ENCODE assay signal across 16 mouse cellular contexts in the genomic region with DNA sequence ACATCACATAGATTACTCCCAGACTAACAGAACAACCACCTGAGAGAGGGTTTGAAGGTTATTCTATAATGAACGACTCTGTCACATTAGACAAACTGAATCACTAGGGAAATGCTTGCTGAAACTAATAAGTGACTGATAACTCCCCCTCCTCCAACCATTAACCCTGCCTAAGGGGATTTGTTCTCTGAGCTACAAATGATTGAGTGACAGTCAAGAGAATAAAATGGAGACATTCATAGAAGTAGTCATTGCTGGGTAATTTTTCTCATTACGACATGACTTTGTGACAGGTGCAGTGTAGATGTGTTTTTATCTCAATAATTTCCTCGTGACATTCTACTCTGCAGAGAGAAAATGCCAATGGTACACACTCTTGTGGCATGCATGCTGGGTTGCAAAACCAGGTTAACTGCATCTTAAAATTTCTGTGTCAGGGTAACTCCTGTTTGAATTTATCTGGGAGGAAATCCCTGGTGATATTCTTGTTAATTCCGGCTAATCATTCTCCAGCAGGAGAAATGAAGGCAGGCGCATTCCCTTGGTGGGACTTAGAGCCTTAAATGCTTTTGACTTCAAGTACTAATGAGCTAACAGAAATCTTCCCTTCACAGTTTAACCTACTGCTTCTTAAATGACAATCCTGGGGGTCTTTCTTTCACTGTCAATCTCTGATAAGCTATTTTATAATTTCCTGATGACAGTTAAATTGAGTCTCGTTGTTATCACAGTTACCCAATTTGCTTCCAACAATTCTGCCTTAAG.
DNase-seq lines count a peak whose midpoint lies in the region; ATAC-seq lines count a peak whose summit lies in the region.
"Had no signal": no experiment of that assay in that cellular context is flagged by ENCODE, and none has a peak within 500 bp of the region (broad histone marks: within the 10 kb centered on the region; RNA-seq: fewer than 3 reads in every experiment).

No protein-coding gene starts in this region.

- H3K4me1 ChIP-seq in kidney, embryonic 15.5 days: peaks cover 9% of the 10 kb centered on the region; the same call in 1 of the 2 replicates
- H3K4me1 ChIP-seq in forebrain, embryonic 16.5 days (replicated peaks; ENCODE audit: control insufficient read depth, insufficient read depth, low read length): peaks cover 11% of the 10 kb centered on the region
- peaks cover 15% of the 10 kb centered on the region for H3K4me1 ChIP-seq in hindbrain, embryonic 15.5 days (replicated peaks)
- peaks cover 15% of the 10 kb centered on the region for H3K4me1 ChIP-seq in neural tube, embryonic 15.5 days
- peaks cover 4% of the 10 kb centered on the region for H3K4me1 ChIP-seq in limb, embryonic 10.5 days

- H3K4me2 ChIP-seq in kidney, embryonic 15.5 days: no peak overlapping the region
- H3K4me2 ChIP-seq in forebrain, embryonic 16.5 days (ENCODE audit: low read length): no peak overlapping the region
- no peak overlapping the region for H3K4me2 ChIP-seq in hindbrain, embryonic 15.5 days
- H3K4me2 ChIP-seq in neural tube, embryonic 15.5 days: no peak overlapping the region
- H3K4me2 ChIP-seq: heart, embryonic 11.5 days; liver, embryonic 11.5 days; lung, embryonic 15.5 days had no signal

- no peak overlapping the region for H3K27ac ChIP-seq in kidney, embryonic 15.5 days
- no peak overlapping the region for H3K27ac ChIP-seq in forebrain, embryonic 16.5 days (ENCODE audit: low read length)
- H3K27ac ChIP-seq in hindbrain, embryonic 15.5 days (replicated peaks): no peak overlapping the region; the same call in 1 of the 2 replicates
- no peak overlapping the region; the same call in 1 of the 2 replicates for H3K27ac ChIP-seq in neural tube, embryonic 15.5 days (replicated peaks)
- no peak overlapping the region for H3K27ac ChIP-seq in limb, embryonic 10.5 days
- H3K27ac ChIP-seq: lung, embryonic 15.5 days had no signal

- ATAC-seq in kidney, embryonic 15.5 days (replicated peaks; ENCODE audit: low FRiP score): peak; percentile 85
- peak; percentile 54 for ATAC-seq in forebrain, embryonic 16.5 days
- peak; percentile 51 for ATAC-seq in hindbrain, embryonic 15.5 days (ENCODE audit: low FRiP score, low read depth)
- ATAC-seq in neural tube, embryonic 15.5 days (ENCODE audit: low FRiP score): peak; percentile 37; the same call in 1 of the 2 replicates

- no peaks in the 10 kb centered on the region for H3K36me3 ChIP-seq in kidney, embryonic 15.5 days
- H3K36me3 ChIP-seq in forebrain, embryonic 16.5 days (ENCODE audit: control insufficient read depth, insufficient read depth): no peaks in the 10 kb centered on the region
- H3K36me3 ChIP-seq in hindbrain, embryonic 15.5 days: no peaks in the 10 kb centered on the region
- no peaks in the 10 kb centered on the region for H3K36me3 ChIP-seq in neural tube, embryonic 15.5 days
- H3K36me3 ChIP-seq in limb, embryonic 10.5 days: no peaks in the 10 kb centered on the region
- H3K36me3 ChIP-seq: G1E; lung, embryonic 15.5 days had no signal

- H3K4me3 ChIP-seq in kidney, embryonic 15.5 days (replicated peaks): no peak overlapping the region
- H3K4me3 ChIP-seq in forebrain, embryonic 16.5 days (replicated peaks; ENCODE audit: low read length): no peak overlapping the region
- H3K4me3 ChIP-seq in hindbrain, embryonic 15.5 days: no peak overlapping the region
- H3K4me3 ChIP-seq in neural tube, embryonic 15.5 days (replicated peaks): no peak overlapping the region
- H3K4me3 ChIP-seq in limb, embryonic 10.5 days: no peak overlapping the region
- H3K4me3 ChIP-seq: lung, embryonic 15.5 days had no signal

- H3K27me3 ChIP-seq in kidney, embryonic 15.5 days: no peaks in the 10 kb centered on the region
- H3K27me3 ChIP-seq in forebrain, embryonic 16.5 days (replicated peaks; ENCODE audit: control insufficient read depth, insufficient read depth, low read length): no peaks in the 10 kb centered on the region
- H3K27me3 ChIP-seq in hindbrain, embryonic 15.5 days: no peaks in the 10 kb centered on the region
- no peaks in the 10 kb centered on the region for H3K27me3 ChIP-seq in neural tube, embryonic 15.5 days (replicated peaks)
- H3K27me3 ChIP-seq in limb, embryonic 10.5 days (ENCODE audit: low read depth, poor library complexity, severe bottlenecking): no peaks in the 10 kb centered on the region
- H3K27me3 ChIP-seq: lung, embryonic 15.5 days had no signal

- 68% methylated on average over 6 of the region's 6 CpGs for WGBS in kidney, embryonic 15.5 days
- WGBS in forebrain, embryonic 16.5 days: 26% methylated on average over 6 of the region's 6 CpGs
- 41% methylated on average over 6 of the region's 6 CpGs for WGBS in hindbrain, embryonic 15.5 days
- WGBS in neural tube, embryonic 15.5 days: 30% methylated on average over 6 of the region's 6 CpGs
- WGBS in limb, embryonic 10.5 days: 78% methylated on average over 6 of the region's 6 CpGs

- no peaks in the 10 kb centered on the region for H3K9me3 ChIP-seq in kidney, embryonic 15.5 days (replicated peaks)
- no peaks in the 10 kb centered on the region; the same call in 1 of the 2 replicates for H3K9me3 ChIP-seq in forebrain, embryonic 16.5 days (ENCODE audit: control insufficient read depth, low read length)
- H3K9me3 ChIP-seq in hindbrain, embryonic 15.5 days: no peaks in the 10 kb centered on the region
- no peaks in the 10 kb centered on the region for H3K9me3 ChIP-seq in neural tube, embryonic 15.5 days (replicated peaks)
- no peaks in the 10 kb centered on the region for H3K9me3 ChIP-seq in limb, embryonic 10.5 days (replicated peaks)
- H3K9me3 ChIP-seq: G1E; lung, embryonic 15.5 days had no signal

- DNase-seq in kidney, postnatal 4 days: no peak
- no peak for DNase-seq in limb, embryonic 10.5 days (ENCODE audit: low spot score)
- DNase-seq in lung, postnatal 14 days: no peak
- DNase-seq: adrenal gland, adult 2 months; cerebellum, adult 8-10 months; gastrocnemius, postnatal 36 days; heart, postnatal 36 days; thymus, adult 18-20 months had no signal

- H3K9ac ChIP-seq in kidney, embryonic 15.5 days: no peak overlapping the region
- no peak overlapping the region for H3K9ac ChIP-seq in forebrain, embryonic 16.5 days (replicated peaks; ENCODE audit: low read depth, low read length)
- H3K9ac ChIP-seq in hindbrain, embryonic 15.5 days: no peak overlapping the region
- no peak overlapping the region for H3K9ac ChIP-seq in neural tube, embryonic 15.5 days (replicated peaks)
- H3K9ac ChIP-seq: lung, embryonic 15.5 days had no signal
